Mouse (Mus musculus): ENCODE measurements around the gene Gm3543.
"Not testable (repeated sequence)": the region's sequence is repeated elsewhere in the genome, so short reads cannot be mapped to it uniquely, and the experiment has no call there.

Gm3543 gene

GRCm38 (mm10) chr14:41983225-41983624 lies at the start of gene Gm3543:
Gene Gm3543, minus strand, starts transcription at chr14:41983325.
- not testable (repeated sequence) for DNase-seq (ENCODE audit: low read depth, low spot score)

GRCm38 (mm10) chr14:41968596-41968995 lies 14.5 kb downstream of the Gm3543 start:
- DNase-seq (ENCODE audit: low read depth, low spot score): not testable (repeated sequence)

GRCm38 (mm10) chr14:41967827-41968226 lies 15.3 kb downstream of the Gm3543 start, which contains the start of gene Gm6401:
Gene Gm6401, minus strand, starts transcription at chr14:41967927.
- DNase-seq (ENCODE audit: low read depth, low spot score): not testable (repeated sequence)

GRCm38 (mm10) chr14:41964095-41964494 lies 19.0 kb downstream of the Gm3543 start:
- DNase-seq (ENCODE audit: low read depth, low spot score): not testable (repeated sequence)

- DNase-seq (ENCODE audit: low read depth, low spot score): not testable (repeated sequence)
These were observed 39.4 kb downstream of the Gm3543 start, which contains the start of gene 1700024B05Rik for GRCm38 (mm10) chr14:41943695-41944094. Gene 1700024B05Rik, plus strand, starts transcription at chr14:41943995.

All from ZHBTc4 (cell line).